Mouse (Mus musculus) lung, postnatal 0 days (tissue): ENCODE results near the gene 4930432M17Rik. TPM values are rescaled to one million over a fixed set of nuclear protein-coding genes. Genes with fewer than 3 reads are reported as not detected.

ENCODE experiments used
- ATAC-seq: fragments of 200-750 bp; cut with Nextera tagmentation; 2 replicates; pipeline ENCODE4 v1.8.0; 2017; ENCODE audit warnings: moderate library complexity
- DNase-seq: peaks from one replicate; pipeline ENCODE4 v3.0.0-alpha.2; 2016; ENCODE audit warnings: low spot score
- H3K27ac ChIP-seq: fragments of 300-500 bp; sonication (generic); 2 replicates; pipeline ENCODE4 v1.5.1; 2014; ENCODE audit warnings: antibody characterized with exemption, mild to moderate bottlenecking, low read length, mixed read lengths
- H3K27me3 ChIP-seq: fragments of 300-500 bp; sonication (generic); replicated peaks from 2 replicates; pipeline ENCODE4 v1.6.1; 2014; ENCODE audit warnings: low read length, mixed read lengths; ENCODE audit not compliant: insufficient read depth
- H3K36me3 ChIP-seq: fragments of 300-500 bp; sonication (generic); 2 replicates; pipeline ENCODE4 v1.6.1; 2014; ENCODE audit warnings: low read length, mixed read lengths; ENCODE audit not compliant: insufficient read depth
- H3K4me1 ChIP-seq: fragments of 300-500 bp; sonication (generic); 2 replicates; pipeline ENCODE4 v1.6.1; 2014; ENCODE audit warnings: antibody characterized with exemption, low read depth, low read length, mixed read lengths; ENCODE audit not compliant: insufficient read depth
- H3K4me2 ChIP-seq: fragments of 300-500 bp; sonication (generic); replicated peaks from 2 replicates; pipeline ENCODE4 v1.6.1; 2014; ENCODE audit warnings: low read depth, mild to moderate bottlenecking, low read length, moderate library complexity, mixed read lengths
- H3K4me3 ChIP-seq: fragments of 300-500 bp; sonication (generic); 2 replicates; pipeline ENCODE4 v1.5.1; 2014; ENCODE audit warnings: low read depth, low read length
- H3K9ac ChIP-seq: fragments of 300-500 bp; sonication (generic); replicated peaks from 2 replicates; pipeline ENCODE4 v1.6.1; 2014; ENCODE audit warnings: low read depth, mild to moderate bottlenecking
- H3K9me3 ChIP-seq: fragments of 300-500 bp; sonication (generic); 2 replicates; pipeline ENCODE4 v1.6.1; 2016; ENCODE audit warnings: low read length, mixed read lengths
- CTCF ChIP-seq: IDR thresholded peaks from 2 replicates; pipeline ENCODE4 v1.5.1; 2016; ENCODE audit warnings: antibody characterized with exemption, mild to moderate bottlenecking
- EP300 ChIP-seq: IDR thresholded peaks from 2 replicates; pipeline ENCODE4 v1.6.1; 2016; ENCODE audit warnings: antibody characterized with exemption, mild to moderate bottlenecking, control low read depth
- WGBS: fragments of 180-500 bp; shearing (Covaris S2); extraction: QIAGEN DNeasy Blood & Tissue Kit; methylation state at CpG from one replicate; pipeline ENCODE4 v1.1.7; 2014; 5-methylcytosine and 5-hydroxymethylcytosine counted together
- polyA plus RNA-seq: library from polyadenylated mRNA; unstranded; fragments of >200 nt; fragmentation: Nextera tagmentation; extraction: Ambion mirVana; gene quantifications from 2 replicates; pipeline ENCODE4 v1.2.1, GENCODE M21; 2015

Gene 4930432M17Rik
- polyA plus RNA-seq, 1 experiment from 2014 or later, result not detected

DNA sequence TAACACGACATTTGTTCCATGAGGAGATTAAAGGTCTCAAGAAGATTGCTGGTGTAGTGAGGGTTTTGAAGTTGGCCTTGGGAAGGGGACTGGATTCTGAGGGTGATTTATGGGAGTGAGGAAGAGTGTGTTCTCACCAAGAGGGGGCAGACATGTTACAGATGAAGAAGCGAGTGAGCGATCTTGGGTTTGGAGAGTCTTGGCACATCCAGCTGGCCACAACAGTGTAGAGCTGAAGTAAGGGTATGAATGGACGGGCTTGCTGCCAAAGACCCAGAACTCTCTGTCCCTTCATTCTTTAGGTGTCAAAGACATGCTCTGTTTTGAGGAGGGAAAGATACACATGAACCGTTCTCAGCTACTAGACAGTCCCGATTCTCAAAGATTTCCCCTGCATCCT is 34.2 kb upstream of the 4930432M17Rik start:
- 31% methylated on average over 6 of the region's 6 CpGs for WGBS
- no peak overlapping the region for H3K9ac ChIP-seq
- H3K27me3 ChIP-seq, result no peaks in the 10 kb centered on the region
- no peaks in the 10 kb centered on the region for H3K36me3 ChIP-seq
- TF ChIP-seq EP300 (peak; percentile 94), CTCF (peak; percentile 69)
- ATAC-seq (peak; percentile 84), DNase-seq (peak; percentile 95)
- H3K4me3 ChIP-seq, result no peak overlapping the region
- peak overlapping the region; percentile 87 for H3K27ac ChIP-seq
- no peaks in the 10 kb centered on the region for H3K9me3 ChIP-seq
- no peak overlapping the region for H3K4me2 ChIP-seq
- peaks cover 9% of the 10 kb centered on the region; the same call in 1 of the 2 replicates for H3K4me1 ChIP-seq

GRCm38 (mm10) chr3:121636748-121637147 is 33.8 kb upstream of the 4930432M17Rik start:
- Histone ChIP-seq H3K27me3 (no peaks in the 10 kb centered on the region), H3K4me1 (peaks cover 9% of the 10 kb centered on the region; the same call in 1 of the 2 replicates), H3K9me3 (no peaks in the 10 kb centered on the region), H3K27ac (peak overlapping the region; percentile 87), H3K4me2 (no peak overlapping the region), H3K9ac (no peak overlapping the region), H3K36me3 (no peaks in the 10 kb centered on the region), H3K4me3 (no peak overlapping the region)
- WGBS, result 52% methylated on average over 7 of the region's 7 CpGs
- DNase-seq, result no peak
- TF ChIP-seq EP300 (no peak), CTCF (no peak)
- no peak for ATAC-seq

GRCm38 (mm10) chr3:121637792-121638191 is 32.8 kb upstream of the 4930432M17Rik start:
- H3K9ac ChIP-seq, result no peak overlapping the region
- H3K27me3 ChIP-seq, result no peaks in the 10 kb centered on the region
- no peak for TF ChIP-seq EP300
- no peak for TF ChIP-seq CTCF
- no peak for DNase-seq
- no peak overlapping the region for H3K27ac ChIP-seq
- WGBS, result 79% methylated on average over 5 of the region's 5 CpGs
- no peak overlapping the region for H3K4me3 ChIP-seq
- H3K4me2 ChIP-seq, result no peak overlapping the region
- peaks cover 9% of the 10 kb centered on the region; the same call in 1 of the 2 replicates for H3K4me1 ChIP-seq
- no peak for ATAC-seq
- H3K9me3 ChIP-seq, result no peaks in the 10 kb centered on the region
- H3K36me3 ChIP-seq, result no peaks in the 10 kb centered on the region

DNA sequence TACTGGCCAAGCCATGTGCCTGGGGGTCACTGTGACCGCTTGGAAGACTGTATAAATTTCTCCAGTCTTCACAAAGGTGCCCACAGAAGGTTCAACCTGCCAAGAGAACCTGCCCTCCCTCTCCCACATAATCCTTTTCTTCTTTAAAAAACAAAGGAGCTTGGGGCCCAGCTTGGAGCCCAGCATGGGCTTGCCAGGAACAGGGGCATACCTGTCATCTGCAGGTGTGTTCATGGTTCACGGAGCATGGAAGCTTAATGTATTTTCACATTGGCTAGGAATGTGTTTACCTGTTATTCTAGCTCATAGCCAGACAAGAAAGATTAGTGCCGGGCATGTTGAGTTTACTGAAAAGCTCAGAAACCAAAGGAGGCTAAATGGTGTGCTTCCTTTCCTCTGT is 32.3 kb upstream of the 4930432M17Rik start:
- TF ChIP-seq CTCF (no peak), EP300 (no peak)
- no peak for ATAC-seq
- DNase-seq, result no peak
- H3K9me3 ChIP-seq, result no peaks in the 10 kb centered on the region
- no peak overlapping the region for H3K4me3 ChIP-seq
- H3K27ac ChIP-seq, result no peak overlapping the region
- no peak overlapping the region for H3K9ac ChIP-seq
- H3K4me1 ChIP-seq, result peaks cover 9% of the 10 kb centered on the region; the same call in 1 of the 2 replicates
- H3K4me2 ChIP-seq, result no peak overlapping the region
- H3K27me3 ChIP-seq, result no peaks in the 10 kb centered on the region
- H3K36me3 ChIP-seq, result no peaks in the 10 kb centered on the region
- WGBS, result 91% methylated on average over 3 of the region's 3 CpGs

- Histone ChIP-seq H3K27ac (no peak overlapping the region), H3K9me3 (no peaks in the 10 kb centered on the region)
- TF ChIP-seq EP300 (no peak), CTCF (no peak)
Measured at GRCm38 (mm10) chr3:121640611-121641010, 30.0 kb upstream of the 4930432M17Rik start.

GRCm38 (mm10) chr3:121643236-121643635 is 27.3 kb upstream of the 4930432M17Rik start:
- no peak for ATAC-seq
- Histone ChIP-seq H3K27ac (no peak overlapping the region), H3K9me3 (no peaks in the 10 kb centered on the region), H3K4me1 (peaks cover 8% of the 10 kb centered on the region; the same call in 1 of the 2 replicates), H3K4me3 (no peak overlapping the region), H3K4me2 (no peak overlapping the region), H3K27me3 (no peaks in the 10 kb centered on the region), H3K9ac (no peak overlapping the region), H3K36me3 (no peaks in the 10 kb centered on the region)
- TF ChIP-seq EP300 (no peak), CTCF (no peak)
- peak; percentile 47 for DNase-seq
- WGBS, result 50% methylated on average over 8 of the region's 8 CpGs

More at GRCm38 (mm10) chr3:121640611-121641010, 30.0 kb upstream of the 4930432M17Rik start:
- no peak for ATAC-seq
- Histone ChIP-seq H3K27me3 (no peaks in the 10 kb centered on the region), H3K9ac (no peak overlapping the region), H3K36me3 (no peaks in the 10 kb centered on the region), H3K4me3 (no peak overlapping the region), H3K4me1 (peaks cover 6% of the 10 kb centered on the region; the same call in 1 of the 2 replicates), H3K4me2 (no peak overlapping the region)
- WGBS, result 32% methylated on average over 2 of the region's 2 CpGs
- no peak for DNase-seq

DNA sequence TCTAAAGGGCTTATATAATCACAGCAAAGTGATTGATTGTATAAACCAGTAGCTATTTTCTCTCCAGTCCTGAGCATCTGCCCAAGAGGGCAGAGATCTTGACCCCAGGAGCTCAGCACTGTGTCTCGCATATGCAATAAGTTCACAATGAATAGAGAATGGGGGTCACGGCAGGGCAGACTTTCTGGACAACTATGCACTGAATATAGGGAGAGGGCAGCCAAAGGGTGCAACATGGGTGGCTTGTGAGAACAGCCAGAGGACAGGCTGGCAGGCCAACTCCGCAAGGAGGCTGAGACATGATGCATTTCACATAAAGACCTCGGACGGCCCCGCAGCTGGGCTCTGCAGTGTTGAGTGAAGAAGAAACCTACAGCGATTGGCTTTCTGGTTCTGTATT is 25.1 kb upstream of the 4930432M17Rik start:
- H3K27ac ChIP-seq, result peak overlapping the region; percentile 81
- H3K9me3 ChIP-seq, result no peaks in the 10 kb centered on the region
- H3K4me3 ChIP-seq, result no peak overlapping the region
- no peaks in the 10 kb centered on the region for H3K36me3 ChIP-seq
- H3K27me3 ChIP-seq, result no peaks in the 10 kb centered on the region
- DNase-seq (peak; percentile 61), ATAC-seq (peak; percentile 22)
- 49% methylated on average over 7 of the region's 7 CpGs for WGBS
- H3K4me1 ChIP-seq, result peaks cover 8% of the 10 kb centered on the region; the same call in 1 of the 2 replicates
- TF ChIP-seq EP300 (no peak), CTCF (no peak)
- no peak overlapping the region for H3K9ac ChIP-seq
- no peak overlapping the region for H3K4me2 ChIP-seq
